Mouse (Mus musculus): ENCODE data around the gene E030018B13Rik. TPM values are rescaled to one million over a fixed set of nuclear protein-coding genes. Genes with fewer than 3 reads are reported as not detected.

The E030018B13Rik gene
- polyA plus RNA-seq, 1 experiment from 2014 or later, result 0.19 TPM

GRCm38 (mm10) chr7:63947514-63948487 lies 31.1 kb downstream of the E030018B13Rik start:
- no peak for ATAC-seq (ENCODE audit: low FRiP score, low read depth)
- H3K9ac ChIP-seq, result no peak overlapping the region
- H3K4me2 ChIP-seq (replicated peaks), result no peak overlapping the region
- H3K27ac ChIP-seq, result no peak overlapping the region
- H3K4me1 ChIP-seq, result peaks cover 7% of the 10 kb centered on the region; the same call in 1 of the 2 replicates
- H3K9me3 ChIP-seq, result no peaks in the 10 kb centered on the region
- no peaks in the 10 kb centered on the region for H3K36me3 ChIP-seq
- H3K27me3 ChIP-seq (replicated peaks), result no peaks in the 10 kb centered on the region
- no peak overlapping the region for H3K4me3 ChIP-seq
- 54% methylated on average over 11 of the region's 11 CpGs for WGBS

GRCm38 (mm10) chr7:63949176-63949575 lies 32.5 kb downstream of the E030018B13Rik start:
- Histone ChIP-seq H3K27me3 (replicated peaks) (no peaks in the 10 kb centered on the region), H3K4me2 (replicated peaks) (no peak overlapping the region), H3K9me3 (no peaks in the 10 kb centered on the region), H3K4me1 (peaks cover 7% of the 10 kb centered on the region; the same call in 1 of the 2 replicates), H3K36me3 (no peaks in the 10 kb centered on the region), H3K27ac (no peak overlapping the region), H3K9ac (no peak overlapping the region), H3K4me3 (no peak overlapping the region)
- ATAC-seq (ENCODE audit: low FRiP score, low read depth), result no peak
- 61% methylated on average over 3 of the region's 3 CpGs for WGBS

- H3K4me3 ChIP-seq, result no peak overlapping the region
- no peaks in the 10 kb centered on the region for H3K27me3 ChIP-seq (replicated peaks)
- no peak overlapping the region for H3K4me2 ChIP-seq (replicated peaks)
- no peaks in the 10 kb centered on the region for H3K36me3 ChIP-seq
- ATAC-seq (ENCODE audit: low FRiP score, low read depth), result no peak
- H3K9ac ChIP-seq, result no peak overlapping the region
- H3K27ac ChIP-seq, result no peak overlapping the region
- H3K4me1 ChIP-seq, result peaks cover 12% of the 10 kb centered on the region; the same call in 1 of the 2 replicates
- no peaks in the 10 kb centered on the region for H3K9me3 ChIP-seq
- 77% methylated on average over 10 of the region's 10 CpGs for WGBS
These were observed 34.4 kb downstream of the E030018B13Rik start for GRCm38 (mm10) chr7:63950931-63951607.

- no peak overlapping the region for H3K9ac ChIP-seq
- H3K4me1 ChIP-seq, result peaks cover 23% of the 10 kb centered on the region; the same call in 1 of the 2 replicates
- H3K27me3 ChIP-seq (replicated peaks), result no peaks in the 10 kb centered on the region
- no peak overlapping the region for H3K27ac ChIP-seq
- no peaks in the 10 kb centered on the region for H3K9me3 ChIP-seq
- H3K36me3 ChIP-seq, result no peaks in the 10 kb centered on the region
- no peak overlapping the region for H3K4me2 ChIP-seq (replicated peaks)
- ATAC-seq (ENCODE audit: low FRiP score, low read depth), result no peak
- 59% methylated on average over 7 of the region's 7 CpGs for WGBS
- H3K4me3 ChIP-seq, result no peak overlapping the region
These were observed 35.6 kb downstream of the E030018B13Rik start for GRCm38 (mm10) chr7:63952077-63952898.

GRCm38 (mm10) chr7:63955440-63955839 lies 38.8 kb downstream of the E030018B13Rik start:
- Histone ChIP-seq H3K36me3 (no peaks in the 10 kb centered on the region), H3K9ac (no peak overlapping the region), H3K9me3 (no peaks in the 10 kb centered on the region), H3K27me3 (replicated peaks) (no peaks in the 10 kb centered on the region), H3K4me1 (peaks cover 39% of the 10 kb centered on the region), H3K4me3 (no peak overlapping the region), H3K4me2 (replicated peaks) (no peak overlapping the region), H3K27ac (no peak overlapping the region)
- ATAC-seq (ENCODE audit: low FRiP score, low read depth), result no peak
- 94% methylated on average over 2 of the region's 2 CpGs for WGBS

- no peaks in the 10 kb centered on the region for H3K27me3 ChIP-seq (replicated peaks)
- H3K36me3 ChIP-seq, result no peaks in the 10 kb centered on the region
- H3K9me3 ChIP-seq, result no peaks in the 10 kb centered on the region
- H3K27ac ChIP-seq, result peak overlapping the region; percentile 81; the same call in 1 of the 2 replicates
- no peak overlapping the region for H3K4me3 ChIP-seq
- WGBS, result 65% methylated on average over 14 of the region's 14 CpGs
- ATAC-seq (ENCODE audit: low FRiP score, low read depth), result peak; percentile 8
- H3K9ac ChIP-seq, result no peak overlapping the region
- H3K4me1 ChIP-seq, result peaks cover 39% of the 10 kb centered on the region
- H3K4me2 ChIP-seq (replicated peaks), result no peak overlapping the region
These were observed 39.6 kb downstream of the E030018B13Rik start for GRCm38 (mm10) chr7:63956138-63956823.

- no peaks in the 10 kb centered on the region for H3K27me3 ChIP-seq (replicated peaks)
- peak; percentile 90 for ATAC-seq (ENCODE audit: low FRiP score, low read depth)
- H3K9me3 ChIP-seq, result no peaks in the 10 kb centered on the region
- peak overlapping the region; percentile 39 for H3K4me2 ChIP-seq (replicated peaks)
- H3K36me3 ChIP-seq, result no peaks in the 10 kb centered on the region
- WGBS, result 4% methylated on average over 16 of the region's 16 CpGs
- no peak overlapping the region for H3K4me3 ChIP-seq
- H3K4me1 ChIP-seq, result peaks cover 32% of the 10 kb centered on the region
- H3K27ac ChIP-seq, result peak overlapping the region; percentile 81
- H3K9ac ChIP-seq, result peak overlapping the region; percentile 21; the same call in 1 of the 2 replicates
These were observed 40.5 kb downstream of the E030018B13Rik start for GRCm38 (mm10) chr7:63956981-63957713.

GRCm38 (mm10) chr7:63957872-63958640 lies 41.4 kb downstream of the E030018B13Rik start:
- no peaks in the 10 kb centered on the region for H3K36me3 ChIP-seq
- H3K4me3 ChIP-seq, result no peak overlapping the region
- 0 out of 2 replicates have a peak overlapping the region, but pooled peaks have one; percentile 39 for H3K4me2 ChIP-seq (replicated peaks)
- peak overlapping the region; percentile 81 for H3K27ac ChIP-seq
- H3K27me3 ChIP-seq (replicated peaks), result no peaks in the 10 kb centered on the region
- H3K9me3 ChIP-seq, result no peaks in the 10 kb centered on the region
- ATAC-seq (ENCODE audit: low FRiP score, low read depth), result peak; percentile 34; the same call in 1 of the 2 replicates
- H3K9ac ChIP-seq, result no peak overlapping the region
- peaks cover 32% of the 10 kb centered on the region for H3K4me1 ChIP-seq
- 63% methylated on average over 12 of the region's 12 CpGs for WGBS

GRCm38 (mm10) chr7:63963632-63964031 lies 47.0 kb downstream of the E030018B13Rik start:
- Histone ChIP-seq H3K4me2 (replicated peaks) (no peak overlapping the region), H3K4me1 (peaks cover 10% of the 10 kb centered on the region), H3K27ac (no peak overlapping the region), H3K27me3 (replicated peaks) (no peaks in the 10 kb centered on the region), H3K9me3 (no peaks in the 10 kb centered on the region), H3K36me3 (no peaks in the 10 kb centered on the region), H3K4me3 (no peak overlapping the region), H3K9ac (no peak overlapping the region)
- ATAC-seq (ENCODE audit: low FRiP score, low read depth), result no peak
- 64% methylated on average over 5 of the region's 5 CpGs for WGBS

GRCm38 (mm10) chr7:63964121-63964520 lies 47.5 kb downstream of the E030018B13Rik start:
- ATAC-seq (ENCODE audit: low FRiP score, low read depth), result no peak
- Histone ChIP-seq H3K4me1 (peaks cover 8% of the 10 kb centered on the region; the same call in 1 of the 2 replicates), H3K36me3 (no peaks in the 10 kb centered on the region), H3K9ac (no peak overlapping the region), H3K4me2 (replicated peaks) (no peak overlapping the region), H3K27me3 (replicated peaks) (no peaks in the 10 kb centered on the region), H3K27ac (no peak overlapping the region), H3K4me3 (no peak overlapping the region), H3K9me3 (no peaks in the 10 kb centered on the region)
- WGBS, result 80% methylated on average over 6 of the region's 6 CpGs

All from neural tube, embryonic 12.5 days (tissue).